Mouse (Mus musculus): Measurements from ENCODE around the gene Fbxo41. TPM values are rescaled to one million over a fixed set of nuclear protein-coding genes. Genes with fewer than 3 reads are reported as not detected.

The Fbxo41 gene
- polyA plus RNA-seq, 1 experiment, result not detected

DNA sequence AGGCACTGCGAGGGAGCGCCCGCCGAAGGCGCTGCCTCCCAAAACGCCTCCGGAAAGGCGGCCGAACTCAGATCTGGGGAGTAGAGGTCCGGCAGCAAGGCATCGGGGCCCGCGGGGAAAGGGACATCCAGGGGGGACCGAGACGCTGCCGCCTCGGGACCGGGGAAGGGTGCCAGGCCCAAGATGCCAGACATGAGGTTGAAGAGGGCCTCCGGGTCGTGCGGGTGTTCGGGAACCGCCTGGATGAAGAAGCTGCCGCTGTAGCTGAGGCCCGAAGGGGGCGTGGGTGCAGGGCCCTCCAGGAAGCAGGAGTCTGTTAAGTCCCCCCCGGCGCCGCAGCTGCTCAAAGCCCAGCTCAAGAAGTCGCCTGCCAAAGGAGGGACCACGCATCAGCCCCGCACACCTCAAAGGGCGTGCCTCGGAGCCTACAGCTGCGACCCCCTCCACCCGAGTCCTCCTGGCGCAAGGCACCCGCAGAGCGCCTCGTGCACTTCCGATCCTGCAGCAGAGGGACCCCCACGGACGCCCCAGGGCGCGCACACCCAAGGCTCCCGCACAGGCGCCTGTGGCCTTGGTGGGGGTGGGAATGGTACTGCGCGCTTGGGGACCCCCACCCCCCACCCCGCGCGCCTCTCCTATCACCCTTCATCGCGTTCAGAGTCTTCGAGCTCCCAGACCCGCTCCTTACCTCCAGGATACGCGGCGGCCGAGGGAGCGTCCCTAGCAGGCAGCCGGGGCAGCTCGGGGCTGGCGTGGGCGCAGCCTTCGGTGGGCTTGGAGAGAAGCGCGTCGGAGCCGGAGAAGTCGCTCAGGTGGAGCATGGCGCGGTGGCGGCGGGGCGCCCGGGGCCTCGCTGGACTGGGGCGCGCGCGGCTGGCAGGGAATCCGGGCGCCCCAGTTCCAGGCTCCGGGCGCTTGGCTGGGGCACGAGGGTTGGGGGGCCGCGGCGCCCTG, 10.1 kb upstream of the Fbxo41 start:
- H3K9me3 ChIP-seq, result peaks cover 5% of the 10 kb centered on the region; the same call in 1 of the 2 replicates
- H3K27me3 ChIP-seq (replicated peaks), result peaks cover 98% of the 10 kb centered on the region
- peaks cover 31% of the 10 kb centered on the region for H3K4me1 ChIP-seq
- no peak for TF ChIP-seq GATA1 (IDR thresholded peaks at IDR 0.05; ENCODE audit: borderline replicate concordance, low read length)
- no peak for TF ChIP-seq FLI1 (IDR thresholded peaks at IDR 0.05; ENCODE audit: low read length)
- no peaks in the 10 kb centered on the region for H3K36me3 ChIP-seq (replicated peaks; ENCODE audit: low read length)
- H3K4me3 ChIP-seq (replicated peaks), result peak overlapping the region; percentile 84

- peaks cover 5% of the 10 kb centered on the region; the same call in 1 of the 2 replicates for H3K9me3 ChIP-seq
- TF ChIP-seq FLI1 (IDR thresholded peaks at IDR 0.05; ENCODE audit: low read length) (no peak), GATA1 (IDR thresholded peaks at IDR 0.05; ENCODE audit: borderline replicate concordance, low read length) (no peak)
- H3K36me3 ChIP-seq (replicated peaks; ENCODE audit: low read length), result no peaks in the 10 kb centered on the region
- peaks cover 96% of the 10 kb centered on the region for H3K27me3 ChIP-seq (replicated peaks)
- H3K4me1 ChIP-seq, result peaks cover 31% of the 10 kb centered on the region
- no peak overlapping the region for H3K4me3 ChIP-seq (replicated peaks)
Measured at GRCm38 (mm10) chr6:85512056-85512440, 9.3 kb upstream of the Fbxo41 start.

DNA sequence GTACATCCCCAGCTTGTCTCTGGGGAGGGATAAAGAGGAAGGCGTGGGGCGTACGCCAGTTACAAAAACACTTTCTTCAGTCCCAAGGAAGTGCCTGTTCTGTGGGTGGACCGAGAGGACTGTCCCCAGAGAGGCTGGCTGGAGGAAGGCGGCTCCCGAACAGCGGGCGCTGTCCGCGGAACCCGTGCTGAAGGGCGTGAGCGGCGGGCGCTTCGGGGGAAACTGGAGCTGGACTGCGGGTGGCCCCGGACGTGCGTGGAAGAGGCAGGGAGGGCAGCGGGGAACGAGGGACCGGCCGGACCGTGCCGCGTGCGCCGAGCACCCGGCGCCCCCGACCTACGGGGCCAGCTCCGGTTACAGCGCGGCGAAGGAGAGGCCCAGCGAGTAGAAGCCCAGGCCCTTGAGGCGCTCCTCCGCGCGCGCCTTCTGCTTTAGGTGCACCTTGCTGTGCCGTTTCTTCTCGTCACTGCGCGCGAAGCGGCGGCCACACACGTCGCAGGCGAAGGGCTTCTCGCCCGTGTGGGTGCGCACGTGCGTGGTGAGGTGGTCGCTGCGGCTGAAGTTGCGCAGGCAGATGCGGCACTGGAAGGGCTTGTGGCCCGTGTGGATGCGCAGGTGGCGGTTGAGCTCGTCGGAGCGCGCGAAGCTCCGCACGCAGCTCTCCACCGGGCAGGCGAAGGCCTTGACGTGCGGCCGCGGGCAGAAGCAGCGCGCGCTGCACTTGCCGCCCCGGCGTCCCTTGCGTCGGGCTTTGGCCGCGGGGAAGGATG, 8.7 kb upstream of the Fbxo41 start:
- peak overlapping the region; percentile 64 for H3K4me3 ChIP-seq (replicated peaks)
- no peak for TF ChIP-seq FLI1 (IDR thresholded peaks at IDR 0.05; ENCODE audit: low read length)
- TF ChIP-seq GATA1 (IDR thresholded peaks at IDR 0.05; ENCODE audit: borderline replicate concordance, low read length), result no peak

DNA sequence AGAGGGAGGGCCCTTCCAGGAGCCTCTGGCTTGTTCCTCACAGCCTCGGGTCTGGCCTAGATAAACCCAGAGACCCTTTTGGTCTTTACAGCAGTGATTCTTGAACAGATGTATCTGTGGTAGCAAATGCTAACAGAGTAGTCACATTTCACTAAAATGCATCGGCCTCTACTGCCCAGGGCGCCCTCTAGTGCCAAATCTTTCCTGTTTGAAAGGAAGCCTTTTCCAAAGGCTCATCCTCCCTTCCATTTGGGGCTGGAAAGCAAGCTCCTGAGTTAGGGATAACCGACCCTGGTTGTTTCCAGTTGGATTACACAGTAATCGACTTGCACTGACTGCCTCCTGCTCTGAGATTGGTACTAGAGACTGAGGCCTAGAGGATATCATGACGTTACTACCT, 7.7 kb upstream of the Fbxo41 start:
- Histone ChIP-seq H3K4me1 (peaks cover 31% of the 10 kb centered on the region), H3K4me3 (replicated peaks) (no peak overlapping the region), H3K36me3 (replicated peaks; ENCODE audit: low read length) (no peaks in the 10 kb centered on the region), H3K9me3 (peaks cover 5% of the 10 kb centered on the region; the same call in 1 of the 2 replicates), H3K27me3 (replicated peaks) (peaks cover 91% of the 10 kb centered on the region)
- TF ChIP-seq GATA1 (IDR thresholded peaks at IDR 0.05; ENCODE audit: borderline replicate concordance, low read length) (no peak), FLI1 (IDR thresholded peaks at IDR 0.05; ENCODE audit: low read length) (no peak)

More for the DNA sequence above, 8.7 kb upstream of the Fbxo41 start:
- Histone ChIP-seq H3K36me3 (replicated peaks; ENCODE audit: low read length) (no peaks in the 10 kb centered on the region), H3K4me1 (peaks cover 31% of the 10 kb centered on the region), H3K27me3 (replicated peaks) (peaks cover 94% of the 10 kb centered on the region), H3K9me3 (peaks cover 5% of the 10 kb centered on the region; the same call in 1 of the 2 replicates)

GRCm38 (mm10) chr6:85508602-85509001, 5.8 kb upstream of the Fbxo41 start:
- Histone ChIP-seq H3K9me3 (no peaks in the 10 kb centered on the region), H3K27me3 (replicated peaks) (peaks cover 90% of the 10 kb centered on the region), H3K36me3 (replicated peaks; ENCODE audit: low read length) (no peaks in the 10 kb centered on the region), H3K4me3 (replicated peaks) (no peak overlapping the region), H3K4me1 (peaks cover 29% of the 10 kb centered on the region)
- TF ChIP-seq FLI1 (IDR thresholded peaks at IDR 0.05; ENCODE audit: low read length), result no peak
- no peak for TF ChIP-seq GATA1 (IDR thresholded peaks at IDR 0.05; ENCODE audit: borderline replicate concordance, low read length)

DNA sequence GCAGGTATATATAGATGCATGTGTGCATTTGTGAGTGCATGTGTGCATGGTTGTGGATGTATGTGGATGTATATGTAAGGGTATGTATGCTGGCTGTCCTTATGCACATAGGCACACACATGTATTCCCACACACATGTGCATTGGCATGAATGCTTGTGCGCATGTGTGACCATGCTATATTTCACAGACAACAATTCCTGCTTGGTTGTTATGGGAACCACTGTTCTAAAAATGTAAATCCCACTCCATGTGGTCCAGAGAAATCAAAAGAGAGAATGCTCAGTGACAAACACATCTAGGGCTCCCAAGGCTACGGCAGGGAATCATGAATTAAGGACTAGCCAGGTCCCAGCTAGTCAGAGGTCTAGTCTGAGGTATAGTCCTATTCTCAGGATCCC, 2.1 kb upstream of the Fbxo41 start:
- TF ChIP-seq GATA1 (IDR thresholded peaks at IDR 0.05; ENCODE audit: borderline replicate concordance, low read length) (no peak), FLI1 (IDR thresholded peaks at IDR 0.05; ENCODE audit: low read length) (no peak)
- Histone ChIP-seq H3K9me3 (no peaks in the 10 kb centered on the region), H3K4me3 (replicated peaks) (peak overlapping the region; percentile 57), H3K4me1 (peaks cover 15% of the 10 kb centered on the region), H3K27me3 (replicated peaks) (peaks cover 88% of the 10 kb centered on the region), H3K36me3 (replicated peaks; ENCODE audit: low read length) (no peaks in the 10 kb centered on the region)

GRCm38 (mm10) chr6:85502103-85502910, 487 bp downstream of the Fbxo41 start:
- H3K4me3 ChIP-seq (replicated peaks), result peak overlapping the region; percentile 77
- TF ChIP-seq FLI1 (IDR thresholded peaks at IDR 0.05; ENCODE audit: low read length), result no peak
- TF ChIP-seq GATA1 (IDR thresholded peaks at IDR 0.05; ENCODE audit: borderline replicate concordance, low read length), result no peak
- peaks cover 71% of the 10 kb centered on the region for H3K27me3 ChIP-seq (replicated peaks)

GRCm38 (mm10) chr6:85501571-85502102, 1.2 kb downstream of the Fbxo41 start:
- Histone ChIP-seq H3K4me3 (replicated peaks) (peak overlapping the region; percentile 7), H3K36me3 (replicated peaks; ENCODE audit: low read length) (no peaks in the 10 kb centered on the region), H3K9me3 (no peaks in the 10 kb centered on the region), H3K27me3 (replicated peaks) (peaks cover 67% of the 10 kb centered on the region), H3K4me1 (peaks cover 11% of the 10 kb centered on the region)
- TF ChIP-seq GATA1 (IDR thresholded peaks at IDR 0.05; ENCODE audit: borderline replicate concordance, low read length) (no peak), FLI1 (IDR thresholded peaks at IDR 0.05; ENCODE audit: low read length) (no peak)

More at GRCm38 (mm10) chr6:85502103-85502910, 487 bp downstream of the Fbxo41 start:
- H3K36me3 ChIP-seq (replicated peaks; ENCODE audit: low read length), result no peaks in the 10 kb centered on the region
- peaks cover 11% of the 10 kb centered on the region for H3K4me1 ChIP-seq
- H3K9me3 ChIP-seq, result no peaks in the 10 kb centered on the region

- Histone ChIP-seq H3K4me1 (peaks cover 11% of the 10 kb centered on the region), H3K36me3 (replicated peaks; ENCODE audit: low read length) (no peaks in the 10 kb centered on the region), H3K27me3 (replicated peaks) (peaks cover 62% of the 10 kb centered on the region), H3K4me3 (replicated peaks) (no peak overlapping the region), H3K9me3 (no peaks in the 10 kb centered on the region)
- TF ChIP-seq FLI1 (IDR thresholded peaks at IDR 0.05; ENCODE audit: low read length), result no peak
- no peak for TF ChIP-seq GATA1 (IDR thresholded peaks at IDR 0.05; ENCODE audit: borderline replicate concordance, low read length)
Measured at GRCm38 (mm10) chr6:85500416-85500815, 2.4 kb downstream of the Fbxo41 start.

Data from megakaryocyte, embryonic 14.5 days (primary cell).